Mouse (Mus musculus) midbrain, postnatal 0 days (tissue): Measurements from ENCODE around the gene B3galt1. TPM values are rescaled to one million over a fixed set of nuclear protein-coding genes. Genes with fewer than 3 reads are reported as not detected.

Source experiments
- ATAC-seq: fragments of 200-750 bp; cut with Nextera tagmentation; 2 replicates; pipeline ENCODE4 v1.8.0; 2017; ENCODE audit warnings: moderate number of reproducible peaks, mild to moderate bottlenecking, moderate TSS enrichment, moderate library complexity; ENCODE audit not compliant: low FRiP score
- DNase-seq: peaks from one replicate; pipeline ENCODE4 v3.0.0-alpha.2; 2015; ENCODE audit warnings: low spot score
- H3K27ac ChIP-seq: fragments of 300-500 bp; sonication (generic); 2 replicates; pipeline ENCODE4 v1.5.1; 2014; ENCODE audit warnings: low read depth, mild to moderate bottlenecking, low read length, mixed read lengths
- H3K27me3 ChIP-seq: fragments of 300-500 bp; sonication (generic); 2 replicates; pipeline ENCODE4 v1.6.1; 2014; ENCODE audit warnings: low read length, control low read depth, mixed read lengths; ENCODE audit not compliant: insufficient read depth
- H3K36me3 ChIP-seq: fragments of 300-500 bp; sonication (generic); 2 replicates; pipeline ENCODE4 v1.6.1; 2014; ENCODE audit warnings: low read length, control low read depth, mixed read lengths; ENCODE audit not compliant: insufficient read depth
- H3K4me1 ChIP-seq: fragments of 300-500 bp; sonication (generic); 2 replicates; pipeline ENCODE4 v1.6.1; 2014; ENCODE audit warnings: mild to moderate bottlenecking, control low read depth, antibody characterized with exemption, low read length, mixed read lengths; ENCODE audit not compliant: insufficient read depth
- H3K4me2 ChIP-seq: fragments of 300-500 bp; sonication (generic); 2 replicates; pipeline ENCODE4 v1.6.1; 2014; ENCODE audit warnings: low read depth, mild to moderate bottlenecking, low read length, mixed read lengths; ENCODE audit not compliant: poor library complexity, severe bottlenecking
- H3K4me3 ChIP-seq: fragments of 300-500 bp; sonication (generic); 2 replicates; pipeline ENCODE4 v1.5.1; 2014; ENCODE audit warnings: low read depth, mild to moderate bottlenecking, low read length, moderate library complexity
- H3K9ac ChIP-seq: fragments of 300-500 bp; sonication (generic); replicated peaks from 2 replicates; pipeline ENCODE4 v1.6.1; 2014; ENCODE audit warnings: mild to moderate bottlenecking, low read length, moderate library complexity, mixed read lengths; ENCODE audit not compliant: poor library complexity, severe bottlenecking
- H3K9me3 ChIP-seq: fragments of 300-500 bp; sonication (generic); 2 replicates; pipeline ENCODE4 v1.6.1; 2016; ENCODE audit warnings: low read length, control low read depth
- CTCF ChIP-seq: IDR thresholded peaks from 2 replicates; pipeline ENCODE4 v1.5.1; 2016; ENCODE audit warnings: antibody characterized with exemption, mild to moderate bottlenecking
- WGBS: fragments of 180-500 bp; shearing (Covaris S2); extraction: QIAGEN DNeasy Blood & Tissue Kit; methylation state at CpG from one replicate; pipeline ENCODE4 v1.1.7; 2014; 5-methylcytosine and 5-hydroxymethylcytosine counted together
- polyA plus RNA-seq: library from polyadenylated mRNA; unstranded; fragments of >200 nt; fragmentation: Nextera tagmentation; extraction: Ambion mirVana; gene quantifications from 2 replicates; pipeline ENCODE4 v1.2.1, GENCODE M21; 2015
- total RNA-seq: library from RNA; depleted of rRNA; stranded (reverse); fragments of >200 nt; gene quantifications from 2 replicates; pipeline ENCODE4 v1.2.3, GENCODE M21; 2014

B3galt1 gene
- total and polyA plus RNA-seq, 2 experiments from 2014 or later = 18.0 to 50.4 TPM

DNA sequence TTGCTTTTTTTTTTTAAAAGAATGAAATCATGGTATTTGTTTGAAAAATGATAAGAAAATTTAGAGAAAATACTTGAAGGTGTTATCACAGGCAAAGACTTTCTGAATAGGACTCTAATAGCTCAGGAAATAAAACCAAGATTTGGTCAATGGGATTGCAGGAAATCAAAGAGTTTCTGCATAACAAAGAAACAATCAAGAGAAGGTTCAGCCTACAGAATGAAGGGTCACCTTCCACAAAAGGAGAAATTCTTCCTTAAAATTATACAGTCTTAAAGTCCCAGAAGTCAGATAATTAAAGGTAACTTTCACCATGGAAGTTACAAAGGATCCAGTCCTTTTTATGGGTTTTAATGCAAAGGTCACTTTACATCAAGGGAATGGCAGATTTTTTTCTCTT lies 24.7 kb downstream of the B3galt1 start:
- Histone ChIP-seq H3K27me3 (no peaks in the 10 kb centered on the region), H3K36me3 (no peaks in the 10 kb centered on the region), H3K4me3 (no peak overlapping the region), H3K4me2 (no peak overlapping the region), H3K4me1 (no peaks in the 10 kb centered on the region), H3K27ac (no peak overlapping the region), H3K9me3 (no peaks in the 10 kb centered on the region), H3K9ac (no peak overlapping the region)
- TF ChIP-seq CTCF = no peak
- DNase-seq (no peak), ATAC-seq (no peak)

DNA sequence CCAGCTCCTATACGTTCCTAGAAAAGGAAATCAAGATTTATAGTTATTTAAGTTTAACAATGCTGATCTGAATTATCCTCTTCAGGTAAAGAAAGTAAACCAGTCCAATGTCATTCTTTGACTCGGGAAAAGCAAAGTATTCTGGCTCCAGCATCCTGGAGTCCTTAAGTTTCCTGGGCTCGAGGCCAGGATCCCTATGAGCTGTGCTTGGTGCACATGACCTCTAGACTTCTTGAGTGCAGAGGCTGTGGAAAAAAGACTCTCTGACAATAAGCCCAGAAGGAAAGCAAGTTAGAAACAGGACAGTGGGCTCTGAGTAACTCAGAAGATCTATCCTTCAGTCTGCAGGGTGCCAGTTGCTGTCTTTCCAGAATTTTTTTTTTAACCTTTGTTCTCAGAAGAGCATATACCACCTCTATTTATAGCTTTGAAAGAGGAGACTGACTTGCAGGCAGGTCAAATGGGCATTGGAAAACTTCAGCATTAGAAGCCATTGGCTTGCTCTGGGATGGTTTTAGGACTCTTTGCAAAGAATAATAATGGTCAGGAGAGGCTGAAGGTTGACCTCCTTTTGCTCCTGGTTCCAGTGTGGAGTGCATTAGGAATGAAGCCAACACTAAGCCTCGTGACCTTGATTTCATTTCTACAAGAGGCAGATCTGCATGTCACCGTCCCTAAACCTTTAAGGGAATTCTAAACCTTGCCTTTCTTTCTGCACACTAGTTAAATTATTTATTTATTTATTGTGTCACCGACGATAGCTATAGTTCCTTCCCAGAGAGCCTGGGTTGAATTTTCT lies 26.4 kb downstream of the B3galt1 start:
- ATAC-seq = no peak
- Histone ChIP-seq H3K27me3 (no peaks in the 10 kb centered on the region), H3K9me3 (no peaks in the 10 kb centered on the region), H3K9ac (no peak overlapping the region), H3K4me3 (no peak overlapping the region), H3K4me1 (no peaks in the 10 kb centered on the region), H3K4me2 (no peak overlapping the region), H3K36me3 (no peaks in the 10 kb centered on the region), H3K27ac (no peak overlapping the region)
- DNase-seq = peak; percentile 40
- TF ChIP-seq CTCF = no peak
- 82% methylated on average over 7 of the region's 7 CpGs for WGBS

DNA sequence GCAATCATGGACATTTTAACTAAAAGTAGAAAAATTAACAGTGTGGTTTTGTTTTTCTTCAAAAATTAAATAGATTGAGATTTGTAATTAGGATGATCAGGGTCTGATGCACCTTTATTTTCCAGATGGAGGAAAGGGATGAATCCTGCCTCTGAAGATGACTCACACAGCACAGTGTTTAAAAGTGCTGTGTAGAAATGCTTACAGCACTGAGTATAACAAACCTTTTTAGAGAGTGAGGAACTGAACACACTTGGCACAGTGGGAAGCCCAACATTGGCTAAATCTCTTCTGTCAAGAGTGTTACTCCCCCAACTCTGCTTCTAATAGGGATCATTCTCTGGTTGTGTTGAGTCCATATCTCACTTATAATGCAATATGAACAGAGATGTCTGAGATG lies 57.2 kb downstream of the B3galt1 start:
- H3K36me3 ChIP-seq = no peaks in the 10 kb centered on the region
- H3K4me1 ChIP-seq = no peaks in the 10 kb centered on the region
- H3K9ac ChIP-seq = no peak overlapping the region
- H3K9me3 ChIP-seq = no peaks in the 10 kb centered on the region
- no peak overlapping the region for H3K27ac ChIP-seq
- H3K4me3 ChIP-seq = no peak overlapping the region
- H3K27me3 ChIP-seq = no peaks in the 10 kb centered on the region
- TF ChIP-seq CTCF = no peak
- DNase-seq (no peak), ATAC-seq (no peak)
- no peak overlapping the region for H3K4me2 ChIP-seq

DNA sequence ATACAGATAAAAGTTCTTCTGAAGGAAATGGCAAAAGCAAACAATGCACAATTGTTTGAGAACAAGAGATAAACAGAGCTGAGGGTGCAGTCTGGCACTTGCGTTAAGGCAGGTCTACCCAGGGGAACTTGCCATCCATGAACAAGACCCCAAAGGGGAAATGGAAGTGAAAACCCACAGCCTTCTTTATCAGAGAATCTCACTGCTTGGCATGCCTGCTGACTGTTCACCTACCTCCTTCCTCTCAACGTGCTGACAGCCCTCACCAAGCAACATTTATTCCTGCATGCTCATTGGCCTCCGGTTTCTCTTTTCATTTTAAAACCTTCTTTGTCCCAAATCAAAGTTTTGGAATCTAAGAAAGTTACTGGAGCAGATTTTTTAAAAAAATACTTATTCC lies 62.0 kb downstream of the B3galt1 start:
- no peak overlapping the region for H3K4me2 ChIP-seq

DNA sequence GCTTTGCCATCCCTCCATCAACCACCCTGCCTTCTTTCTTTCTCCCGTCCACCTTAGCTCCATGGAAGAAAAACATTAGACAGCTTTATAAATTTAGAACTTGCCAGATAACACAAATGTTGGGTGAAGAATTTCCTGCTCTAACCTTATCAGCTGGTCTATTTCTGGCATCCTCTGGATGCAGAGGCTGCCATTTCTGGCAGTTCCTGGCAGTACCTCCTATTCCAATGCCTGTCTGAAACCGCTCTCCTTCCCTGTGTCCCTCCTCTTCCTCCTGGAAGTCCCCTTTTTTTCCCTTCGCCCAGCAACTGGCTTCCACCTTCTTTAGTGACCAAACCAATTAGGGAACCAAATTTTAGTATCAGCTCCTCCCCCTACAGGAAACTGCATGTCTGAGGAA lies 62.6 kb downstream of the B3galt1 start:
- Histone ChIP-seq H3K27ac (no peak overlapping the region), H3K36me3 (no peaks in the 10 kb centered on the region), H3K4me2 (no peak overlapping the region), H3K4me3 (no peak overlapping the region), H3K9ac (no peak overlapping the region), H3K27me3 (no peaks in the 10 kb centered on the region), H3K4me1 (no peaks in the 10 kb centered on the region), H3K9me3 (no peaks in the 10 kb centered on the region)
- no peak for ATAC-seq
- WGBS = 84% methylated on average over 3 of the region's 3 CpGs
- DNase-seq = no peak
- no peak for TF ChIP-seq CTCF

More for the DNA sequence above, 62.0 kb downstream of the B3galt1 start:
- Histone ChIP-seq H3K4me1 (no peaks in the 10 kb centered on the region), H3K4me3 (no peak overlapping the region), H3K36me3 (no peaks in the 10 kb centered on the region), H3K27ac (no peak overlapping the region), H3K27me3 (no peaks in the 10 kb centered on the region), H3K9ac (no peak overlapping the region), H3K9me3 (no peaks in the 10 kb centered on the region)
- DNase-seq = no peak
- no peak for ATAC-seq
- 70% methylated on average over 3 of the region's 3 CpGs for WGBS
- TF ChIP-seq CTCF = no peak

DNA sequence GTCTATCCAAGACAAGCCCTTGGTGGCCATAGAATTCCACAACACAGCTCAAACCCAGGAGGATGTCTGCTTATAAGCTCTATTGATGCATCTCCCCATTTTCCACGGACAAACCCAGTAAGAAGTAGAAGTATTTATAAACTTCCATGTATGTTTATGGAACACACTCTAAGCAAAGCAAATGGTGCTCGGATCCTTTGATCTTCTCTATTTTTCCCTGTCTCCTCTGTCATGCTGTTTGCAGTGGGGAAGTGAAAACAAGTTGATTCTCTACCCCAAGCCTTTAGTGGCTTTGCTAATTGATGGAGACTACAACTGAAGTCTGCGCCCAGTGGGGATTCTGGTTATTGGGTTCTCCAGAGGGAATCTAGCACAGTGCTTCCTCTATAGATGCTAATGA lies 89.2 kb downstream of the B3galt1 start:
- WGBS = 73% methylated on average over 3 of the region's 3 CpGs
- TF ChIP-seq CTCF = no peak
- Histone ChIP-seq H3K9me3 (no peaks in the 10 kb centered on the region), H3K4me1 (no peaks in the 10 kb centered on the region), H3K4me3 (no peak overlapping the region), H3K27ac (no peak overlapping the region), H3K9ac (no peak overlapping the region), H3K4me2 (no peak overlapping the region), H3K27me3 (no peaks in the 10 kb centered on the region), H3K36me3 (no peaks in the 10 kb centered on the region)
- ATAC-seq (no peak), DNase-seq (no peak)
